Mouse (Mus musculus): ENCODE results near the gene Gm30191. TPM values are rescaled to one million over a fixed set of nuclear protein-coding genes. Genes with fewer than 3 reads are reported as not detected.
A peak's percentile ranks its signal among the peaks of the same experiment; 100 is the strongest.
"Not testable (repeated sequence)": the region's sequence is repeated elsewhere in the genome, so short reads cannot be mapped to it uniquely, and the experiment has no call there.

Gm30191 gene
- total RNA-seq, 2 experiments from 2014 or later, result not detected

DNA sequence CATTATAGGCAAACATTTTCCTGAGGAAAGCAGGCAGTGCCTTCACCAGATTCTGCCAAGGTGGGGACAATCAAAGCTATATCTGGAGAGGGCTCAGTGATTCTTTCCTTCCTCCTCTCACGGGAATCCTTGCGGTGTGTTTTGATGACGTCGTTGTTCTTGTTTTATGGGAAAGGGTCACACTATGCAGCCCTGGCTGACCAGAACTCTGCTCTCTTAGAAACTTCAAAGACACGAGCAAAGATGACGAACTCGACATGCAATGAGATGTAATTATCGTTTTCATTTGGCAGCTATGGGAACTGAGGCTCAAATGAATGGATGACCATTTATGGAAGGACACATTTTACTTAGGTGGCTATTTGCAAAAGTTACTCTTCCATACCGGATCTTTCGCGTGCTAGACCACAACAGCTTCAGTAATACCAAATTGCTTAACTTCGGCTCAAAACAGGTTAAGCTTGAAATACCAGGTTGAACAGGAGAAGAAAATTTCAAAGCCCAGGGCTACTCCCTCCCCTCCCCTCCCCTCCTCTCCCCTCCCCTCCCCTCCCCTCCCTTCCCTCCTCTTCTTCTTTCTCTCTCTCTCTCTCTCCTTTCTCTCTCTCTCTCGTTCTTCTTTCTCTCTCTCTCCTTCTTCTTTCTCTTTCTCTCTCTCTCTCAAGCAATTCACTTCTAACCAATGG is 26.1 kb downstream of the Gm30191 start:
- intact Hi-C loops (cut with DNase I), result no loop called here
- DNase-seq (ENCODE audit: low spot score in 2 of 2), result no peak

DNA sequence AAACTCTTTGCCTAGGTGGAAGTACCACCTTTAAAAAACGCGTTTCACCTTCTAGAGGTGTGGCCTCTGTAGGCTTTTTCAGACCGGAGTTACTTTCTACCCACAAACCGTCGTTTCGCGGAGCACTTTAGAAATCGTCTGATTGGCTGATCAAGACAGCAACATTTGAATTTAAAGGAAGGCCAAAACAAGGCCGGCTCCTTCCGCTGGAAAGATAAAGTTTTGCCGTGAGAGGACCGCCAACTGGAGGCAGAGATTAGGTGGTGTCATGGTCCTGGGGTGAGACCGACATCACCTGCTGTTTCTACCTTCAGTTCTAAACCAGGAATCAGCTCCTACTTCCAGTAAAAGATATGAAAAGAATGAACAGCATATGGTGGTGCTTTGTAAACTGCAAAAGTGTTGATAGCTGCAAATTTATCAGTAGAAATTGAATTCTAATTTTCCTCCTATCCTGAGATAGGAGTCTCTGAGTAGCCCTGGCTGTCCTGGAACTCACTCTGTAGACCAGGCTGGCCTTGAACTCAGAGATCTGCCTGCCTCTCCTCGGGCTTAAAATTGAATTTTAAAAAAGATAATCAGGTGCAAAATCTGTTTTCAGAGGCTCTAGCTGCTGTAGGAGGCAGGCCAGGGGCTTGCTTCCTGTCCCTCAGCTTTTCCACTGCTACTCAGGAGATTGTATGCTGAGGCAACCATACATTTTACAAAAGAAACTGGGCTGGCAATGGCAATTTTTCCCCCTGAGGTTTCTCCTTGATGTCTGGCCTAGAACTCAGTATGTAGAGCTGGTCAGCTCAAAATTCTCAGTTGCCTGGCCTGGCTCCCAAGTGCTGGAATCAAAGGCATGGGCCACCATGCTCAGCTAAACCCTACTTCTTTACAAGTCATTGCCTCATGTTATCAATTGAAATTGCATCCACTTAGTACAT is 26.9 kb downstream of the Gm30191 start:
- intact Hi-C loops (cut with DNase I), result no loop called here
- no peak for DNase-seq (ENCODE audit: low spot score in 2 of 2)

DNA sequence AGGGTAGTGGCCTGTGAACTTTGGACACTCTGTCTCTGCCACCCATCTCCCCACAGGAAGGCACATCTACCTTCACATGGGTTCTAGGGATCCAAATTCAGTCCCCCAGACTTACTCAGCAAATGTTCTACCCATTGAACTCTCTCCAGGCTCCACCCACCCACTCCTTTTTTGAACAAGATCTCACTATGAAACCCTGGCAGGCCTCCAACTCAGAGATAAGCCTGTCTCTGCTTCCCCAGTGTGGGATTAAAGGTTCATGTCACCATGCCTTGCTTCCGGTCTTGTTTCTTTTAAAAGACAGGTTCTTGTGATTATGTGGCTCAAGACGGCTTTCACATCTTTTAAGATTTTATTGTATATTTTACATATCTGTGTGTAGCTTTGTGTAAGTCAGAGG is 38.2 kb downstream of the Gm30191 start:
- no peak for DNase-seq (ENCODE audit: low spot score in 2 of 2)
- intact Hi-C loops (cut with DNase I), result loop anchor here (10.0 kb wide), 1 partner anchor 200 kb away; no protein-coding TSS in a partner anchor

DNA sequence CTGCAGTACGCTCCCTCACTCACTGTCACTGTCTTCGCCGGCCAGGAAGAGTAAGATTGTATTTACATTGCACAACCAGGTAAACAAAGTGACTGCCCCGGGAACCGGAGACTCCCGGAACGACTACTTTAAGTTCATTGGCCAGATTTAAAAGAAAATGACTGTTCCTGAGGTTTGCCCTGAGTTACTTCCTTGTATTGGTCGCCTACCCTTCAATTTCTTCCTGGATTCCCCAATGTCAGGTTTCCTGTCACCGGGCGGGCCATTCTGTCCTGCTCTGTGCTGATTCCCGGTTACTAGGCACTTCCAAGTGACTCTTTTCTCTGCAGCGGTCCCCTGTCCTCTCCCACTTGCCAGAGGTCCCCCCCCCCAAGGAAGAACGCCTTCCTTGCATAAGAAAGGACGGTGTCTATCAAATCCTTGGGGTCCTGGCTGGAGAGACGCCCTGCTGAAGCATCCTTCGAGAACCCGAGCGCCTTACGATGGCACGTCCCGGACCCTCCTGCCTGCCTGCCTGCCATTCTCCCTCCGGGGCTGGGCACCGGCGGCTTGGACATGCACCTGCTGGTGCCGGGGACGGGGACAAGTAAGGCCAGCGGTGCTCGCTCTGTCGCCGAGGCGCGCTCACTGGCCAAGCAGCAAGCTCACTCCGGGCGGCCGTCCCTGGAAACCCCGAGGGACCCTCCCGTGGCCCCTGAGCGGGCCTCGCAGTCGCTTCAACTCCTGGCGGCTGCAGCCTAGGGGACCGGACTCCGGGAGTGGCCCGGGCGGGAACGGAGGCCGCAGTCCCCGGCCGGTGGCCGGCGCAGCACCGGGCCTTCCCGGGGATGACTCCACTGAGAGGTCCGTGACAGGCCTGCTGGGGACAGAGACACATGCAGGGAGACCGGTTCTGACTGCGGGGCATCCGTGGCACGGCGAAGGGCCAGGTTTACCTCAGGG is 39.8 kb downstream of the Gm30191 start:
- intact Hi-C loops (cut with DNase I), result loop anchor here (1.0 to 10.0 kb wide), 2 partner anchors 99 to 198 kb away; partner anchors contain the start of gene Cep85
- no peak for DNase-seq (ENCODE audit: low spot score in 2 of 2)

DNA sequence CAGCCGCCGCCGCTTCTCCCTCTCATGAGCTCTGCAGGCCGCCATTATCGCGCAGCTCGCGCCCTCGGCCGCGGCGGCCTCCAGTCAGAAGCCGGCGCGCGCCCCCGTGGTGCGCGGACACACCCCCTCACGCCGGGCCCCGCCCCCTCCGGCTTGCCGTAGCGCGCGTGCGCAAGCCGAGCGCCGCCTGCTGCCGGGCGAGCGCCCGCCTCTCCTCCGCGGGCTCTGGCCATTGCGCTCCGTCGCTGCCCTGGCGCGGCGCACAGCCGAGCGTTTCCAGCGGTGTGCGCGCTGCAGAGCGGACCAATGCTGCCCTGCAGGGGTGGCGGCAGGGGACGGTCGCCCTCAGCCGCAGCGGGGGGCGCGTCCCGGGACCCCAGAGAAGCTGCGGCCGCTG is 40.4 kb downstream of the Gm30191 start:
- intact Hi-C loops (cut with DNase I), result loop anchor here (1.0 to 10.0 kb wide), 2 partner anchors 100 to 198 kb away; partner anchors contain the start of gene Cep85
- DNase-seq (ENCODE audit: low spot score in 2 of 2), result peak; percentile 95 to 97

DNA sequence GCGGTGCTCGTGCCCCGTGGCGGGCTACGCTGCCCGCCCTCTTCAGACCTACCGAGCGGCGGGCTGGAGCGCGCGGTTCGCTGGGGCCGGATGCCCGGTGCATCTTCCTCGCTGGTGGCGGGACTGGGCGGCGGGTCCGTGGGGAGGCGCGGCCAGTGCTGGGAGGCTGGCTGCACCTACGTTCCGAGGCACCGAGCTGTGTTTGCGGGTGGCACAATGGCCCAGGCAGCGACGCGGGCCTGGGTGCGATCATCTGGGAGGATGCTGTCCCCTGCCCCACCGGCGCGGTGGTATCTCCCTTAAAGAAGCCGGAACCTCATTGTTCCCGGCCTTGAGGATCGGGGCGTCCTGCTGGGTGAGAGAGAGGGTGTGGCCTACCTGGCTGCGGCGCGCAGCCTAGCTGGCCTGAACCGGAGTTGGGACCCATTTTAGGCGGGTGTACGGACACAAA is 40.9 kb downstream of the Gm30191 start, which contains the start of gene Pdik1l:
Pdik1l (minus strand) TSS at position 321 of the 451 bp plus-strand sequence.
- peak; percentile 75 to 78 for DNase-seq (ENCODE audit: low spot score in 2 of 2)
- intact Hi-C loops (cut with DNase I), result loop anchor here (1.0 to 10.0 kb wide), 2 partner anchors 100 to 197 kb away; partner anchors contain the start of gene Cep85

DNA sequence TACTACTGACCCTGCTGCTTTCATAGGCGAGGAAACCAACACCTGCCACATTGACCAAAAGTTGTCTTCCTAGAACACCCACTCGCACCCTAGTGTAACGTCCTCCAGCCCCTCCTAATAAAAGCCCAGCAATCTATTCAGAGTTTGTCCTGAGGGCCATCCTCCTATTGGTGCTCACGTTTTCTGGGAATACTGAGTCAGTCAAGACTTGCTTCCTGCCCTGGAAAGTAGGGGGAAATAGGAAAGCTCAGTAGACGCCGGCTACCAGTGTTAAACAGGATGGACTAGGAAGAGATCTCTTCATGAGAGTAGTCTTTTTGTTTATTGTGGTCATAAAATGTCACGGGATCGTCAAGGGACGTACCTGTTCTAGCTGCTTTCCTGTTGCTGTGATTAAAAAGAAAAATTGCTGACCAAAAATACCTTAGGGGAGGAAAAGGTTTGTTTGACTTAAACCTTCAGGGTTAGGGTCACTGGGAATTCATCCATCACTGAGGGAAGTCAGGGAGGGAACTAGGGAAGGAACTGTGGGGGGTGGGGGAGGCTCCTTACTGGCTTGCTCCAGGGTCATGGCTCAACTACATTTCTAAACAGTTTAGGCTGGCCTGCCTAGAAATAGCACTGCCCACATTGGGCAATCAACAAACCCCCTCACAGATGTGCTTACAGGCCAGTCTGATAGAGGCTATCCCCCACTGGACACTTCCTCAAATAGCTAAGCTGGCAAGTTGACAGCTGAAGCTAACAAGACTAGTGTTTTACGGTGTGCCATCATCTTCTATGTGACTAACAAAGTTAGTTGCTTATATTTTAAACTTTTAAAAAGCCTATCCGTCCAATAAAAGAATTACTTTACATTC is 41.9 kb downstream of the Gm30191 start:
- intact Hi-C loops (cut with DNase I), result loop anchor here (10.0 kb wide), 1 partner anchor 196 kb away; no protein-coding TSS in a partner anchor
- no peak for DNase-seq (ENCODE audit: low spot score in 2 of 2)

DNA sequence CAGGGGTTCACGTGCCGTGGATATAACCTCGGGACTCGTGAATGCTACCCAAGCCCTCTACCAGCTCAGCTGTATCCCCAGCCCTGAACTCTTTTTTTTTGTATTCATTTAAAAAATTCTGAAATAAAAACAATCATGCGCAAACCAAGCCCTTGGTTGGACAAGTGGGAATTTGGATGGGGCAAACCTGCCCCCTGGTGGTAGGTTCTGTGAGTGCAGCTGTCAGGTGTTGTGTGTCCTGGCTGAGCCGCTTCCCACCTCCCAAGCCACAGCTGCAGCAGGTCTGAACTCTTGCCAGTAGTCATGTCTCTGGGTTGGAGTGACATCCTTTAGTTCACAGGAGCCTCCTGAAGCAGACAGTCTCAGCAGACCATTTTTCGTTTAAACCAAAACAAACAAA is 45.3 kb downstream of the Gm30191 start:
- DNase-seq (ENCODE audit: low spot score in 2 of 2), result peak; percentile 59 to 61
- intact Hi-C loops (cut with DNase I), result loop anchor here (2.0 kb wide), 2 partner anchors 41 to 255 kb away; no protein-coding TSS in a partner anchor

DNA sequence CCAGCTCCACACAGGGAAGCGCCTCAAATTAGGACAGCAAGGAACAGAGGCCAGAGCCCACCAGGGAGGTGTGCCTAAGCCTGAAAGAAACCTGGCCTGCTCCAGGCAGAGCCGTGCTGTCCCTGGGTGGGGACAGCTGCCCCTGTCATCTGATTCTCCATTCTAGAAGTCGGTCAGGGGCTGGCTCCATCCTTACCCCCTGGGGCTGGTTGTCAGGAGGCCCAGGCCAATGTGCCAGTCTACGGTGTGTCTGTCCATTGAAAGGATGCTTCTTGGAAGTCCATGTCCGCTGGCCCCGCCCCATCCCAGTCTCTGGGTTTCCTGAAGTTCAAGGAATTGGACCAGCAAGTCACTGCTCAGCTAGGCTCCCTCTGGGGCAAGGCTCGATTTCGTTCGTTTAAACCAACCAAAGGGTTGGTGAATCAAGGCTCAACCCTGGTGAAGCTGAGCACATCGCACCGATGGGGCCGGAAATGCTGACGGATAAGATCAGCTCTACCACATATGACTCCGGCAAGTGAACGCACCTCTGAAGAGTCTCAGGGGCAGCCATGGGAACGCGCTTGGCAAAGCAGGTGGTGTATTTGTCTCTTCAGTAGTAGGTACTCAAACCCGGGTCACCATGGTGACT is 46.4 kb downstream of the Gm30191 start:
- intact Hi-C loops (cut with DNase I), result loop anchor here (2.0 kb wide), 2 partner anchors 42 to 256 kb away; no protein-coding TSS in a partner anchor
- no peak for DNase-seq (ENCODE audit: low spot score in 2 of 2)

DNA sequence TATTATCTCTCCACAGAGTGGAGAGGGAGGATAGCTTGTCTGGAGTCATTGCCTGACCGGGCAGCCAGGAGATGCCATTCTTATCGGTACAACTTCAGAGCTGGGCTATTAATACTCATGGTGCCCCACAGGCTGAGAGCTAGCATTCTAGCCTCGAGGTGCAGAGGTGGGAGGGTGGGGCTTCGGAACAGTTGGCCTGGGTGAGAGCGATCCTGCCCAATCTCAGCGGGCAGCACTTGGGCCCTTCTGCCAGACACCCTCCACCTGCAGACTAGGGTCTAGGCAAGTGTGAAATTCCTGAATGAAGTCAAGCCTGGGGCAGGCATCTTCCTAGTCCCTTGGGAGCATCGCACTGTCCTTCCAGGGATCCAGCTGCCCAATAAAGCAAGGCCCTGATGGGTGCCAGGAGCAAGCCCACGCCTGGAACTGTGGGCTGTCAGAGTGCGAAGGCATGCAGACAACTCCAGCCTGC is 47.0 kb downstream of the Gm30191 start:
- intact Hi-C loops (cut with DNase I), result loop anchor here (2.0 kb wide), 2 partner anchors 43 to 257 kb away; no protein-coding TSS in a partner anchor
- no peak for DNase-seq (ENCODE audit: low spot score in 2 of 2)

DNA sequence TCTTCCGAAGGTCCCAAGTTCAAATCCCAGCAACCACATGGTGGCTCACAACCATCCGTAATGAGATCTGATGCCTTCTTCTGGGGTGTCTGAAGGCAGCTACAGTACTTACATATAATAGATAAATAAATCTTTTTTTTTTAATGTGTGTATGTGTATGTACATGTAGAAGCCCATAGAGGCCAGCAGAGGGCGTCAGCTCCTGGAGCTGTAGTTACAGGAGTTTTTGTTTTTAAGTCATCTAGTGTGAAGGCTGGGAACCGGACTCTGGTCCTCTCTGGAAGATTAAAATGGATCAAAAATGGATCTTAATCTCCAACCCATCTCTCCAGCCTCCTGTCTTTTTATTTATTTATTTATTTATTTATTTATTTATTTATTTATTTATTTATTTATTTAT is 49.4 kb downstream of the Gm30191 start:
- DNase-seq (ENCODE audit: low spot score in 2 of 2); intact Hi-C loops (cut with DNase I): not testable (repeated sequence)

DNA sequence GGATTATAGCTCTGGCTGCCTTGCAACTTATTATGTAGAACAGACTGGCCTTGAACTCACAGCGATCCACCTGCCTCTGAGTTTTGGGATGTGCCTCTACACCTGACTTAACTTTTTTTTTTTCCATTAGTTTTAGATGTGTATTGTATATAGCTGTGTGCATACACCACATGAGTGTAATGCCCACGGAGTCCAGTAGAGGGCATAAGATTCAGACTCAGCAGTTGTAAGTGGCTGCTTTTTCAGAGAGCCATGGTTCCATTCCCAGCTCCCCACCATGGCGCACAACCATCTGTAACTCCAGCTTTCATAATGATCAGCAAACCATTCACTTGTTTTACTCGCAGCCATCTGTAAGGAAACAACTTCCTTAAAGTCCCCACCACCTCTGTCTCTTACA is 49.8 kb downstream of the Gm30191 start:
- intact Hi-C loops (cut with DNase I), result no loop called here
- no peak for DNase-seq (ENCODE audit: low spot score in 2 of 2)

DNA sequence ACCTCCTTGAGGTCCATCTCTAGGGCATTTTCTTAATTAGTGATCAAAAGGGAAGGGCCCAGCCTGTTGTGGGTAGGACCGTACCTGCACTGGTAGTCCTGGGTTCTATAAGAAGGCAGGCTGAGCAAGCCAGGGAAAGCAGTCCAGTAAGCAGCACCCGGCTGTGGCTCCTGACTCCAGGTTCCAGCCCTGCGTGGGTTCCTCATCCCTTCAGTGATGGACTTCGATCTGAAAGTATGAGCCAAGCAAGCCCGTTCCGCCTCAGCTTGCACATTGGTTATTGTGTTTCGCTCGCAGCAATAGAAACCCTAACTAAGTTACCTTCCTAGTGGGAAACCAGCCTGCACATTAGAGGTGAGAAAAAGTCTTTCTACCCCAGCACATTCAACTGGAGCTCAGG is 50.6 kb downstream of the Gm30191 start:
- DNase-seq (ENCODE audit: low spot score in 2 of 2), result no peak
- intact Hi-C loops (cut with DNase I), result no loop called here

DNA sequence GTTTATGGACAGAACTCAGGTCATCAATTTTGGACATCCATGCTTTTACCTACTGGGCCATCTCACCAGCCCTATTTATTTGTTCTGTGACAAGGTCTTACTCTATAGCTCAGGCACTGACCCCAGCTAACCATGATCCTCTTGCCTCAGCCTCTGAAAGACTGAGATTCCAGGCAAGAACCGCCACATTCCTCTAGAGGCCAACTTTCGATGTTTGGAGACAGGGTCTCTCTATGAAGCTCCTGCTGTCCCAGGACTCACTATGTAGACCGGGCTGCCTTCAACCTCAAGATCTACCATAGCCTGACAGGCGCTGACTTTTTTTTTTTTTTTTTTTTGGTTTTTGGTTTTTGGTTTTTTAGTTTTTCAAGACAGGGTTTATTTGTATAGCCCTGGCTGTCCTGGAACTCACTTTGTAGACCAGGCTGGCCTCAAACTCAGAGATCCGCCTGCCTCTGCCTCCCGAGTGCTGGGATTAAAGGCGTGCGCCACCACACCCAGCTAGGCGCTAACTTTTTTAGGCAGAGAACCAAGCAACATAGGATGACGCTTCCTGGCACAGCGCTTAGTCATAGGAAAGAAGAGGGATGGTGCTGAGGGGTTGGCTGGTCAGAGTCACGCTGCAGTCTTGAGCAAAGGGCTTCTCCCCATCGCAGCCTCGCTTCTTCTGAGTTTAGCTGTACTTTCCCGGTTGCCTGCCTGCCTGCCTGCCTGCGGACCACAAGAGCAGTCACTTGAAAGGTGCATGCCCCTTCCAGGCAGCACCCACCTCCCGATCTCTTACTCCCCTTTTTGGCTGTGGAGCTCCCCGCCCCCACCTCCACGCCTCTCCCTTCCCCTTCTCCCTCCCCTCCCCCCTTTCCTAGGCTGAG is 52.1 kb downstream of the Gm30191 start:
- DNase-seq (ENCODE audit: low spot score in 2 of 2), result peak in 1 of 2 experiments; percentile 29
- intact Hi-C loops (cut with DNase I), result no loop called here

DNA sequence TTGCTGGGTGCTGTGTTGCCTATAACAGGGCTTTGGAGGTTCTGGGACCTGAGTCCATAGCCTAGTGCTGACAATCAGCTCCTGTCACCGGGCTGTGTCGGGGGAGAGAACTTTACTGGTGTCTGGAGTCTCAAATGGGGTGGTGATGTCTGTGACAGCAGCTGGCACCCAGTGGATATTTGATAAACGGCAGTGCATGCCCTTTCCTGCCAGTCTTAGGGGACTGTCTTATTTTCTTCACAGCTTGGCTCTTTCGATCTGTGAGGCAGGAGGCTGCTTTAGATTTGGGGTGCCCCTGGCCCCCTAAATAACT is 52.7 kb downstream of the Gm30191 start:
- no peak for DNase-seq (ENCODE audit: low spot score in 2 of 2)
- intact Hi-C loops (cut with DNase I), result no loop called here
